Mouse (Mus musculus) liver, embryonic 14 days (tissue): ENCODE measurements around the gene Emp2. TPM values are rescaled to one million over a fixed set of nuclear protein-coding genes. Genes with fewer than 3 reads are reported as not detected.

Source experiments
- polyA plus RNA-seq: library from polyadenylated mRNA; depleted of rRNA; stranded (reverse); fragments of >200 nt; gene quantifications from 2 replicates; pipeline ENCODE4 v1.2.3, GENCODE M21; 2012; rRNA removed

The Emp2 gene
- polyA plus RNA-seq: 3.8 and 3.9 TPM in 2 replicates

GRCm38 (mm10) chr16:10313646-10314088 is at the start of gene Emp2:
Emp2 (minus strand) TSS chr16:10313968.

Other genes starting within 250 kb of the Emp2 start
- 0.83 and 1.2 TPM in 2 replicates for gene Rpl39l, start 143.7 kb downstream of the Emp2 start, polyA plus RNA-seq
- gene Atf7ip2, start 121.3 kb downstream of the Emp2 start, polyA plus RNA-seq: 0.23 and 0.24 TPM in 2 replicates
- 0.15 and 0.18 TPM in 2 replicates for gene Tekt5, start 81.5 kb upstream of the Emp2 start, polyA plus RNA-seq
- gene Nubp1, start 98.0 kb upstream of the Emp2 start, polyA plus RNA-seq: 19.8 and 21.0 TPM in 2 replicates
- gene Tvp23a, start 133.4 kb upstream of the Emp2 start, polyA plus RNA-seq: 0.22 and 0.35 TPM in 2 replicates
- 0.03 and 0.05 TPM in 2 replicates for gene Ciita, start 166.1 kb upstream of the Emp2 start, polyA plus RNA-seq
- gene Dexi, start 229.1 kb upstream of the Emp2 start, polyA plus RNA-seq: 3.9 and 4.6 TPM in 2 replicates
- gene Clec16a, start 231.4 kb upstream of the Emp2 start, polyA plus RNA-seq: 2.4 and 3.1 TPM in 2 replicates